Mouse (Mus musculus) lung, adult 2 months (tissue): ENCODE measurements around the gene Wdr70. TPM values are rescaled to one million over a fixed set of nuclear protein-coding genes. Genes with fewer than 3 reads are reported as not detected.
"Not testable (repeated sequence)": the region's sequence is repeated elsewhere in the genome, so short reads cannot be mapped to it uniquely, and the experiment has no call there.

Experiments used
- DNase-seq: peaks from one replicate; pipeline ENCODE4 v3.0.0; 2022
- H3K4me1 ChIP-seq: fragments of 200-500 bp; 2 replicates; pipeline ENCODE4 v1.6.1; 2011; ENCODE audit warnings: low read length; ENCODE audit not compliant: control insufficient read depth, insufficient read depth
- H3K4me3 ChIP-seq: fragments of 200-500 bp; replicated peaks from 2 replicates; pipeline ENCODE3; 2011; ENCODE audit warnings: low read depth, mild to moderate bottlenecking, control low read depth, low read length; ENCODE audit errors: extremely low read depth
- CTCF ChIP-seq: fragments of 200-500 bp; IDR thresholded peaks from 2 replicates; pipeline ENCODE4 v1.5.1; 2011; ENCODE audit warnings: mild to moderate bottlenecking, low read length, control low read depth; ENCODE audit not compliant: insufficient read depth
- POLR2A ChIP-seq: fragments of 200-500 bp; IDR thresholded peaks from 2 replicates; pipeline ENCODE4 v1.6.1; 2011; ENCODE audit warnings: low read depth, mild to moderate bottlenecking, control low read depth, low read length, borderline replicate concordance; ENCODE audit errors: extremely low read depth
- WGBS: fragments of 180-500 bp; shearing (Covaris S2); methylation state at CpG from one replicate; pipeline ENCODE4 v1.1.7; 2018; 5-methylcytosine and 5-hydroxymethylcytosine counted together
- polyA plus RNA-seq: library from polyadenylated mRNA; depleted of rRNA; stranded (reverse); fragments of >200 nt; gene quantifications from 2 replicates; pipeline ENCODE4 v1.2.3, GENCODE M21; 2012

The Wdr70 gene
- polyA plus RNA-seq, 1 experiment, result 10.9 TPM

- WGBS, result 24% methylated on average over 7 of the region's 7 CpGs
- peak; percentile 20 for DNase-seq
- peak; percentile 48; the same call in 1 of the 2 replicates for TF ChIP-seq CTCF
- no peak for TF ChIP-seq POLR2A
- Histone ChIP-seq H3K4me3 (no peak overlapping the region), H3K4me1 (peaks cover 3% of the 10 kb centered on the region; the same call in 1 of the 2 replicates)
These were observed 1.2 kb downstream of the Wdr70 start for GRCm38 (mm10) chr15:8097853-8098252.

DNA sequence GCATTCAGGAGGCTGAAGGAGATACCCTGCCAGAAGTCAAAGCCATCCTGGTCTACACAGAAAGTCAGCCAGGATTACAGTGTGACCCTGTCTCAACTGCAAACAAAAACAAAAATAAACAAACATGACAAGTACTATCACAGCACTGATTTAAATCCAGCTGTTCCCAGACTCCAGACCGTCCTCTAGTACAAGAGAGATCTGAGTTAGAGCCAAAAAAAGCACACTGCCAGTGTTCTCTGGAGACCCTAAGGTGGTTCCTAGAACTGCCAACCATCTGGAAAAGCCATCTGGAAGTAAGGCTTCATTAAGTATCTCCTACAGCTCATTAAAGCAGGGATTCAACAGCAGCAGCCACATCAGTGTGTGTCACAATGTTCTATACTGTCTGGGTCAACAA lies 6.3 kb downstream of the Wdr70 start:
- not testable (repeated sequence) for H3K4me1 ChIP-seq, DNase-seq, H3K4me3 ChIP-seq
- 79% methylated on average over 1 of the region's 1 CpGs for WGBS

GRCm38 (mm10) chr15:8090685-8091084 lies 8.3 kb downstream of the Wdr70 start:
- DNase-seq, result no peak
- Histone ChIP-seq H3K4me3 (no peak overlapping the region), H3K4me1 (no peaks in the 10 kb centered on the region)
- TF ChIP-seq CTCF, result no peak
- no peak for TF ChIP-seq POLR2A
- 99% methylated on average over 2 of the region's 2 CpGs for WGBS

- 60% methylated on average over 3 of the region's 3 CpGs for WGBS
- no peak for DNase-seq
- Histone ChIP-seq H3K4me3 (no peak overlapping the region), H3K4me1 (no peaks in the 10 kb centered on the region)
- TF ChIP-seq POLR2A (no peak), CTCF (no peak)
These were observed 10.3 kb downstream of the Wdr70 start for GRCm38 (mm10) chr15:8088715-8089114.

- 92% methylated on average over 4 of the region's 4 CpGs for WGBS
- Histone ChIP-seq H3K4me1 (no peaks in the 10 kb centered on the region), H3K4me3 (no peak overlapping the region)
- no peak for DNase-seq
- TF ChIP-seq POLR2A, result no peak
These were observed 11.7 kb downstream of the Wdr70 start for GRCm38 (mm10) chr15:8087293-8087692.

DNA sequence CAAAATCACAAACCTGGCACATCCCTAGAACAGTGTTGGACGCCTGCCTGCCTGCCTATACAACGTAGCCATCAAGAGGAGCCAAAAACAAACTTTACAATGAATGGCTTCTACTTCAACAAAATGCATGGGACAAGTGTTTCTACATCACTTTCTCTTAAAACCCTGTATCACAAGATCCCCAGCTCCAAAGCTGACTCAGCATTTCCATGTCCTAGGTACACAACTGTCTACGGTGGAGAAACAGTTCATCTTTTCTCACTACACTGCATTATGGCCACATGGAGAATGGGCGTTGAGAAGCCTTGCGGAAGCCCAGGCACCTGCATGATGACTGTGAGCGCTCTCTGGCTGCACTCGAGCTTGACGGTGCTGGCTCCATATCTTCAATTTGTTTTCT lies 16.9 kb downstream of the Wdr70 start:
- Histone ChIP-seq H3K4me3 (no peak overlapping the region), H3K4me1 (no peaks in the 10 kb centered on the region)
- no peak for DNase-seq
- WGBS, result 93% methylated on average over 8 of the region's 8 CpGs
- TF ChIP-seq CTCF, result no peak
- no peak for TF ChIP-seq POLR2A

DNA sequence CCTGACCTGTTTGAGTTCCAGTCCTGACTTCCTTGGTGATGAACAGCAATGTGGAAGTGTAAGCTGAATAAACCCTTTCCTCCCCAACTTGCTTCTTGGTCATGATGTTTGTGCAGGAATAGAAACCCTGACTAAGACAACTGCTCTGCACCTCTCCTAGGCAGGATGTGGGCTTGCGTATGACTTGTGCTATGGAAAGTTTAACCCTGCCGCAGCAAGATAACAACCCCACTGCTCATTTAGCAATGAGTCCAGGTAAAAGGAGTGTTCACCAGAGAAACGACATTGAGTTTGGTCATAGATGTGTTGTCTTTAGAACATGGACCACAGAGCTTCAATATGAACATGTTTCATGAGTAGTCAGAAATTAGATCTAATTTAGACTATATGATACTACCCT lies 25.9 kb downstream of the Wdr70 start:
- not testable (repeated sequence) for H3K4me3 ChIP-seq, DNase-seq, H3K4me1 ChIP-seq
- 95% methylated on average over 3 of the region's 3 CpGs for WGBS

GRCm38 (mm10) chr15:8065221-8065620 lies 33.8 kb downstream of the Wdr70 start:
- H3K4me1 ChIP-seq, result no peaks in the 10 kb centered on the region
- 67% methylated on average over 6 of the region's 6 CpGs for WGBS
- DNase-seq, result no peak
- TF ChIP-seq CTCF (no peak), POLR2A (no peak)
- no peak overlapping the region for H3K4me3 ChIP-seq

DNA sequence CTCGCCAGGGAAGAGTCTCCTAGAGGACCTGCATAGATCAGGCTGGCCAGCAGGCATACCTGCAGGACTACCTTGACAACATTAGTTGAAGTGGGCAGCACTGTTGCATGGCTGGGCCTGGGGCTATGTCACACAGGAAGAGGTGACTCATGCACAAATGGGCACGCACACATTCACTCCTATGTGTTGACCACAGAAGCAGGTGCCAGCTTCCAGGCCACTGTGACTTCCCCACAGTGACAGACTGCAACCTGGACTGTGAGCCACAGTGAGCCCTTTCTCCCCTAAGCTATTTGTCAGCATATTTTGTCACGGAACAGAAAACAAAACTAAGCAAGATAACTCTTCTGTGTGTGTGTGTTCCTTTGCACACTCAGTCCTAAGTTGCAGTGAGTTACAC lies 47.8 kb downstream of the Wdr70 start:
- DNase-seq, result no peak
- Histone ChIP-seq H3K4me1 (no peaks in the 10 kb centered on the region), H3K4me3 (no peak overlapping the region)
- no peak for TF ChIP-seq POLR2A
- TF ChIP-seq CTCF, result no peak
- WGBS, result 81% methylated on average over 3 of the region's 3 CpGs

- WGBS, result 74% methylated on average over 4 of the region's 4 CpGs
- DNase-seq, result no peak
- H3K4me3 ChIP-seq, result no peak overlapping the region
- TF ChIP-seq CTCF (no peak), POLR2A (no peak)
- H3K4me1 ChIP-seq, result no peaks in the 10 kb centered on the region
These were observed 59.2 kb downstream of the Wdr70 start for GRCm38 (mm10) chr15:8039834-8040233.

DNA sequence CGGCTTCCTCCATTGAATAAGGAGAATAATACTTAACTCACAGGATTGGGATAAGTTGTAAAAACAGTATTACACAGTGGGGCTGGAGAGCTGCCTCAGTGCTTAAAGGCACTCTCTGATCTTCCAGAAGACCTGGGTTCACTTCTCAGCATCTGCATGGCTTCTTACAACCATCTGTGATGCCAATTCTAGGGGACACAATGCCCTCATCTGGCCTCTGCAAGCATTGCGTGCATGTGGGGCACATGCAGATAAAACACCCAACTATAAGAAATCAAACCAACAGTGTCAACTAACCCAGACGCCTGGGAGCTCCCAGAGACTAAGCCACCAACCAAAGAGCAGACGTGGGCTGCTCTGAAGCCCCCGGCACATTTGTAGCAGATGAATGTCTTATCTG lies 60.6 kb downstream of the Wdr70 start:
- TF ChIP-seq CTCF (peak; percentile 37; the same call in 1 of the 2 replicates), POLR2A (no peak)
- Histone ChIP-seq H3K4me3 (no peak overlapping the region), H3K4me1 (no peaks in the 10 kb centered on the region)
- no peak for DNase-seq
- 97% methylated on average over 5 of the region's 5 CpGs for WGBS
